Mouse (Mus musculus): ENCODE data around the gene Fbxl5. TPM values are rescaled to one million over a fixed set of nuclear protein-coding genes. Genes with fewer than 3 reads are reported as not detected.
A peak's percentile ranks its signal among the peaks of the same experiment; 100 is the strongest.

Gene Fbxl5
- polyA plus RNA-seq, 1 experiment from 2014 or later = 58.4 TPM

DNA sequence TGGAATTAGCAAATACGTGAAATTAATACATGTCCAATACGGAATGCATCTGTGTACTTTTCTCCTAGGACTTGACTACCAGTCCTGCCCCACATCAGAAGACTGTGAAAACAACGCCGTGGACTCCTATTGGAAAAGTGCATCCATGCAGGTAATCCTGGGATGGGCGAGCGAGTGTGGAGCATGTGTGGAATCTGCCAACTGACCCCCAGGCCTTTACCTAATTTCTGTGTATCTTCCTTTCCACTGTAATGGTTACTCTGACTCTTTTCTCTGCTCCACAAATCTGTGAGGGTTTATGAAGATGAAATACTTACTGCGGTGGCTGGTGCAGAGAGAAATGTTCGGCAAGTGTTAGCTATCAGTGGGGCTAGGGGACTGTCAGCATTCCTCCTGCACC is 761 bp upstream of the Fbxl5 start:
- H3K4me3 ChIP-seq = no peak overlapping the region
- H3K27me3 ChIP-seq (ENCODE audit: poor library complexity, severe bottlenecking) = no peaks in the 10 kb centered on the region
- no peaks in the 10 kb centered on the region for H3K9me3 ChIP-seq
- DNase-seq (ENCODE audit: extremely low spot score, low spot score) = no peak
- H3K36me3 ChIP-seq (replicated peaks) = no peaks in the 10 kb centered on the region
- no peak overlapping the region for H3K27ac ChIP-seq
- WGBS = 83% methylated on average over 8 of the region's 8 CpGs
- H3K4me1 ChIP-seq = peaks cover 5% of the 10 kb centered on the region; the same call in 1 of the 2 replicates

DNA sequence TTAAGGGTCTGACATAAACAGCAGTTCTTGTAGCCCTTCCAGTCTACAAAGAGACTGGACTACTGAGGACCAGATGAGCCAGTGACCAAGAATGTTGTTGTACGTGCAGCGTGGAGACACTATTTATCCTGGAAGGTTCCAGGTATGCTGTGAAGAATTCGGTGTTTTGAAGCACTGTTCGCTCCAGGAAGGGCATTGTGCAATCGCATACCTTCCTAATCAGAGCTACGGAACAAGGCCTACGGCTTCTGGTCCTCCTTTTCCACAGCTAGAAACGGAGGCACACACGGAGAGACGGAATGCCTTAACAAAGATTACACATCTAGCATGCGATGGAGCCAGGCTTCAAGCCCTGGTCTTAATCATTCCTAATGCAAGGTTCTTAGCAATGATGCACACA is 653 bp downstream of the Fbxl5 start:
- DNase-seq (ENCODE audit: extremely low spot score, low spot score) = no peak
- no peaks in the 10 kb centered on the region for H3K27me3 ChIP-seq (ENCODE audit: poor library complexity, severe bottlenecking)
- H3K36me3 ChIP-seq (replicated peaks) = no peaks in the 10 kb centered on the region
- WGBS = 94% methylated on average over 11 of the region's 11 CpGs
- no peak overlapping the region for H3K27ac ChIP-seq
- no peaks in the 10 kb centered on the region for H3K9me3 ChIP-seq
- peaks cover 5% of the 10 kb centered on the region; the same call in 1 of the 2 replicates for H3K4me1 ChIP-seq
- H3K4me3 ChIP-seq = no peak overlapping the region

DNA sequence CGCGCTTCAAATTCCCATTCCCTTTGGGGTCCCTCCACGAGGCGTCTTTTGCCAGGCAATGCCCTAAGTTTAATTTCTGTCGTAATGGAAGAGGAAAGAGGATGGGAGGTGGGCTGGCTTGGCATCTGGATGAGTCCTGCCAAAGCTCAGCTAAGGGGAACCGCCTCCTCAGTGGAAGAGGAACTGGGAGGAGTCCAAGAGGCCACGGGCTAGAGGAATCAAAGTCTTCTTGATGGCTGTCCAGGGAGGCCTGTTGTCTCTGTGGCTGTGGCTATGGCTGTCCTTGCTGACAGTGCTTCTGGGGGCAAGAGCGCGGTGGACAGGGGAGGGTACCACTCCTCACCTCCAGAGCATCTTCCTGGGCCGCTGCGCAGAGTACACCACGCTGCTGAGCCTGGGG is 2.7 kb downstream of the Fbxl5 start, which contains the start of gene Bst1:
Gene Bst1 (plus strand): TSS at position 191 of the 400 bp plus-strand sequence.
- no peak within 1 kb of the TSS for H3K4me3 ChIP-seq
- no peaks in the 10 kb centered on the region for H3K27me3 ChIP-seq (ENCODE audit: poor library complexity, severe bottlenecking)
- no peak within 1 kb of the TSS for H3K27ac ChIP-seq
- H3K36me3 ChIP-seq (replicated peaks) = no peaks in the 10 kb centered on the region
- no peak for DNase-seq (ENCODE audit: extremely low spot score, low spot score)
- H3K9me3 ChIP-seq = no peaks in the 10 kb centered on the region
- WGBS = 59% methylated on average over 12 of the region's 12 CpGs
- H3K4me1 ChIP-seq = peaks cover 5% of the 10 kb centered on the region; the same call in 1 of the 2 replicates

DNA sequence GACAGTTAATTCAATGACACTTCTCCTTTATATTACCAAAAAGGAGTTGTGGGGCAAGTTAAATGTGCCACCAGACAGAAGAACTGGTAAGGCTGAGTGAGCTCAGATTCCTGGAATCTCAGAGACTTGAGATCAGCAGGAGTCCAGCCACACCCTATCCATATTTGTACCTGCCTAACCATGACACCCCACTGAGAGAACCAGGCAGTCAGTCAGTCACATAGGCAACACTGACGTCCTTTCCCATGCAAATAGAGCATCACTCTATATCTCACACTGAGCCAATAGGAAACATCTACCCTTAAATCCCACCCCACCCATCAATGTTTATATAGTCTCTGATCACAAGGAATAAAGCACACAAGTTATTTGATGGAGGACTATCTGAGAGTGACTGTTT is 5.7 kb downstream of the Fbxl5 start:
- Histone ChIP-seq H3K4me3 (no peak overlapping the region), H3K27ac (no peak overlapping the region), H3K27me3 (ENCODE audit: poor library complexity, severe bottlenecking) (no peaks in the 10 kb centered on the region), H3K9me3 (no peaks in the 10 kb centered on the region), H3K36me3 (replicated peaks) (no peaks in the 10 kb centered on the region), H3K4me1 (peaks cover 10% of the 10 kb centered on the region)
- no peak for DNase-seq (ENCODE audit: extremely low spot score, low spot score)
- 64% methylated on average over 1 of the region's 1 CpGs for WGBS

DNA sequence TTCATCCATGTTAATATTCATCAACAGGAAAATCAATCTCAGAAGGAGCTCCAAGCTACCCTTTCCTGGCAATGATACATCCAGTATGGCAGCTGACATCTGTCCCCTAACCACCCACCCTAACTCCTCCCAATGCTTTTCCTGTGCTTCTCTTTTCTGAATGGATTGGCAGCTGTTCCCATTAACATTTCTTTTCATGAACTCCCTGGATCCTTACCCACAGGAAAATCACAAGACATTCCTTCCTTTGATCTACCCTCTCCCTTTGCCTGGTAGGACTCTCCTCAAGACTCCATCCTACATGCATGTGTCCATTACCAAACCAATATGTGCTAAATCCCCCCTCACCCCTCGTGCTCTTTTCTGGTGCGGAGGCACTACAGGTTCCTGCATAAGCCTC is 6.9 kb downstream of the Fbxl5 start:
- WGBS = 86% methylated on average over 2 of the region's 2 CpGs
- Histone ChIP-seq H3K27me3 (ENCODE audit: poor library complexity, severe bottlenecking) (no peaks in the 10 kb centered on the region), H3K27ac (no peak overlapping the region), H3K9me3 (no peaks in the 10 kb centered on the region), H3K4me3 (no peak overlapping the region), H3K36me3 (replicated peaks) (no peaks in the 10 kb centered on the region), H3K4me1 (peaks cover 10% of the 10 kb centered on the region)
- DNase-seq (ENCODE audit: extremely low spot score, low spot score) = no peak

DNA sequence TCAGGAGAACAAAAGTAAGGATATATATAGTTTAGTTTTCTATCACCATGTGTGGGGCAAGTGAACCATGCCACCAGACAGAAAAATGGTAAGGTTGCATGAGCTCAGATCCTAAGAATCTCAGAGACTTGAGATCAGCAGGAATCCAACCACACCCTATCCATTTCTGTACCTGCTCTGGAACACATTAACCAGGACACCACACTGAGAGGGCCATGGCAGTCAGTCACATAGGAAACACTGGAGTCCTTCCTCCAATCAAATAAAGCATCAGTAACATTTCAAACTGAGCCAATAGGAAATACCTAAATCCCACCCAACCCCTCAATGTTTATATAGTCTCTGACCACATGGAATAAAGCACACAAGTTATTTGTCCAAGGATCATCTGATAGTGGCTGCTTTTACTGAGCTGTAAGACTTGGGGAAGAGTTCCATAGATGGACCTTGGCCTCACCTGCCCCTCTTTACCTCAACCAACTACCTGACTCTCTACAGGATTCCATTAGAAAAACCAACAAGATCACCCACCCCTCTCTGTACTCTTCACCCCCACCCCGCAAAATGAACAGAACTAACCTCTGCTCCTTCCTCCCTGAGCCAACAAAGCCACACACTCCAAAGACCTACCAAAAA is 10.9 kb downstream of the Fbxl5 start:
- Histone ChIP-seq H3K27me3 (ENCODE audit: poor library complexity, severe bottlenecking) (peaks cover 12% of the 10 kb centered on the region), H3K4me3 (no peak overlapping the region), H3K4me1 (peaks cover 13% of the 10 kb centered on the region), H3K9me3 (no peaks in the 10 kb centered on the region), H3K36me3 (replicated peaks) (no peaks in the 10 kb centered on the region), H3K27ac (no peak overlapping the region)
- DNase-seq (ENCODE audit: extremely low spot score, low spot score) = no peak
- 91% methylated on average over 1 of the region's 1 CpGs for WGBS

DNA sequence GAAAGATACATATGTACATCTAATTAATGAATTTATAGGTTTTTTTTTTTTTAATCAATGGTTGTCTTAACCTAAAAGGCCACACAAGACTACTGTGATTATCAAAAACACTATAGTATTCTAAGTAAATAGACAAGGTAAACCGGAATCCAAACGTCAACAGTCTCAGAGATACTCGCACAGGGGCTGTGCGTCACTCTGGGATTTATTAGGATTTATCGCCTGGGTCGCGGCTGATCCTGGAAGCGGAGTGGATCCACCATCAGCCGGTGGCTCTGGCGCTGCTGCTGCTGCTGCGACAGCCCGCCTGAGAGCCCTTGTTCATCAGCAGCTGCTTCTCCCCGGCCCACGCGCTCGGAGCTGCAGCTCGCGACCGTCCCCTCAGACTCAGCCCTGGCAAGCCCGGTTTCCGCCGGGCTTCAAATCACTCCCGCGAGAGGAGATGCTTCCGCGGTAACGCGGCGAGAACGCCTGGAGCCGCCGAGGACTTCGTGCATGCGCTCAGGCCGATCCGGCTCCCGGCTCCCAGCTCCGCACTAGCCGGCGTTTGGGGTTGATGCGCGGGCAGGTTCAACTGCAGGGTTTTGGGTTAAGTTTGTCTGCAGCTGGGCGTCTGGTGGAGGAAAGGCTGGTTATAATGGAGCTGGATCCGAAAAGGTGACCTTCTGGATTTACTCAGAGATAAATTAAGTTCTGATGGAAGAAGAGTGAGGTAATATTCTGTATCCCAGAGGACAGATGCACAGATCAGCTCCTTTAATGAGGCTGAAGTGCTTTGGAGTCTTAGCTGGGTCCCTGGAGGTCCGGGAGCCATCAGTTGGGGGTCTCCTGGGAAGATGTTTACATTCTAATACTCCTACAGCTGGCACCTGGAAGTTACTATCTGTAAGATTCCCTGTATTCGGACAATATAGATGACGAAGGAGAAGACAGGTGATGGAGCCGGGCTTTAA is 13.4 kb downstream of the Fbxl5 start:
- DNase-seq (ENCODE audit: extremely low spot score, low spot score) = peak; percentile 85
- Histone ChIP-seq H3K27ac (peak overlapping the region; percentile 90), H3K27me3 (ENCODE audit: poor library complexity, severe bottlenecking) (peaks cover 12% of the 10 kb centered on the region), H3K4me3 (peak overlapping the region; percentile 59), H3K36me3 (replicated peaks) (no peaks in the 10 kb centered on the region), H3K4me1 (peaks cover 13% of the 10 kb centered on the region), H3K9me3 (no peaks in the 10 kb centered on the region)
- 4% methylated on average over 48 of the region's 48 CpGs for WGBS

DNA sequence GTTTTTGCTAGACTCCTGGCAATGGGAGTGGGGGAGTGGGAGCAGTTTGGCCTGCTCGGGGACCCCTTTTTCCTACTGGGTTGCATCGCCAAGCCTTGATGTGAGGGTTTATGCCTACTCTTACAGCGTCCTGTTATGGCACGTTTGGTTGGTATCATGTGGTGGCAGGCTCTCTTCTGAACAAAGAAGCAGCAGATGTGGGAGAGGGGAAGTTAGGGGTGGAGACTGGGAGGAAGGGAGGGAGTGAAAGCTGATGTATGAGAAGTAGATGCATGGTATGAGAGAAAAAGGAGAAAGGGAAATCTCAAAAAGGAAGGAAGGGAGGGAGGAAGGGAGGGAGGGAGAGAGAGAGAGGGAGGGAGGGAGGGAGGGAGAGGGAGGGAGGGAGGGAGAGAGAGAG is 14.5 kb downstream of the Fbxl5 start:
- Histone ChIP-seq H3K4me3 (no peak overlapping the region), H3K9me3 (no peaks in the 10 kb centered on the region), H3K27me3 (ENCODE audit: poor library complexity, severe bottlenecking) (peaks cover 12% of the 10 kb centered on the region), H3K4me1 (peaks cover 8% of the 10 kb centered on the region; the same call in 1 of the 2 replicates), H3K27ac (no peak overlapping the region), H3K36me3 (replicated peaks) (no peaks in the 10 kb centered on the region)
- whole genome bisulfite sequencing = 77% methylated on average over 4 of the region's 4 CpGs
- no peak for DNase-seq (ENCODE audit: extremely low spot score, low spot score)

DNA sequence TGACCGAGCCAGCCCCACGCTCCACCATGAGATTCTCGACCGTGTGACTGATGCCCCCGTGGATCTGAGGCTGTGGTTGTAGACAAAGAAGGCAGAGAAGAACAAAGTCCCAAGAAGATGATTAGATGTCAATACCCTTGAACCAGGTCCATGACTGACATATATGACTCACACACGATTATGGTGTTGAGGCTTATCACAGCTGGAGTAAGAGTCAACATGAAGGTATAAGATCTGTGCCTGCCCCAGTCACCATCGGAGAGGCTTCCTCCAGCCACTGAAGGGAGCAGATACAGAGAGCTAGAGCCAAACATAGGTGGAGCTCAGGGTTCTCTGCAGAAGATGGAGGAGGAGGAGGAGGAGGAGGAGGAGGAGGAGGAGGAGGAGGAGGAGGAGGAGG is 15.1 kb downstream of the Fbxl5 start:
- Histone ChIP-seq H3K4me1 (peaks cover 8% of the 10 kb centered on the region; the same call in 1 of the 2 replicates), H3K27me3 (ENCODE audit: poor library complexity, severe bottlenecking) (peaks cover 12% of the 10 kb centered on the region), H3K4me3 (no peak overlapping the region), H3K9me3 (no peaks in the 10 kb centered on the region), H3K27ac (no peak overlapping the region), H3K36me3 (replicated peaks) (no peaks in the 10 kb centered on the region)
- WGBS = 92% methylated on average over 7 of the region's 7 CpGs
- no peak for DNase-seq (ENCODE audit: extremely low spot score, low spot score)

DNA sequence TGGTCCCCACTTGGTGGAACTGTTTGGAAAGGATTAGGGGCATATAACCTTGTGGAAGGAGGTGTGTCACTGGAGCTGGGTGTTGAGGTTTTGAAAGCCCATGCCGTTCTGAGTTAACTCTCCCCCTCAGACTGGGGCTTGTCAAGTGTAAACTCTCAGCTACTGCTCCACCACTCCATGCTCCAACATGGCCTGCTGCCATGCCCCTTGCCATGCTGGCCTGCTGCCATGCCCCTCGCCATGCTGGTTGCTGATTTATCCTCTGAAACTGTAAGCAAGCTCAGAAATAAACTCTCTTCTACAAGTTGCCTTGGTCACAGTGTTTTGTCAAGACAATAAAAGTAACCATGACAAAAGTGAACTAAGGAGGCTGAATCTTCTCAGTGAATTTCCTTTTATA is 16.0 kb downstream of the Fbxl5 start:
- no peaks in the 10 kb centered on the region for H3K36me3 ChIP-seq (replicated peaks)
- DNase-seq (ENCODE audit: extremely low spot score, low spot score) = no peak
- no peak overlapping the region for H3K27ac ChIP-seq
- peaks cover 12% of the 10 kb centered on the region for H3K27me3 ChIP-seq (ENCODE audit: poor library complexity, severe bottlenecking)
- no peak overlapping the region for H3K4me3 ChIP-seq
- peaks cover 8% of the 10 kb centered on the region; the same call in 1 of the 2 replicates for H3K4me1 ChIP-seq
- H3K9me3 ChIP-seq = no peaks in the 10 kb centered on the region
- WGBS = 89% methylated on average over 2 of the region's 2 CpGs

DNA sequence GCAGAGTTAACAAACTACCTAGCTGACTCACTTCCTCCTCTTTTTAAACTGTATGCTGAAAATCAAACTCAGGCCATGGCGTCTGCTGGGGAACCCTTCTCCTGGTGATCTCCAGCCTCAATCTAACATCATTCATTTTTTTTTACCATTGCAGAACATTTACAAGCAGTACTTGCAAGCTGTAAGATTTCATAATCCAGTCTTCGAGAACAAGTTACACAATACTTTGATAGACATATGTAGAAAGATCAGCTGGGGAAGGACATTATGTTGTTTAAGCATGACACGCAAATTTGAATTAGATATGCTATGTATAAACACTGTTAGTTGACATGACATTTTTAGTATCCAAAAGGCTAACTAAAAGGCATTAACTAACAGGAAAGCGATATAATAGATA is 19.6 kb downstream of the Fbxl5 start:
- no peaks in the 10 kb centered on the region for H3K36me3 ChIP-seq (replicated peaks)
- H3K27ac ChIP-seq = no peak overlapping the region
- H3K4me1 ChIP-seq = no peaks in the 10 kb centered on the region
- DNase-seq (ENCODE audit: extremely low spot score, low spot score) = no peak
- no peak overlapping the region for H3K4me3 ChIP-seq
- peaks cover 6% of the 10 kb centered on the region for H3K27me3 ChIP-seq (ENCODE audit: poor library complexity, severe bottlenecking)
- no peaks in the 10 kb centered on the region for H3K9me3 ChIP-seq
- 92% methylated on average over 4 of the region's 4 CpGs for WGBS

DNA sequence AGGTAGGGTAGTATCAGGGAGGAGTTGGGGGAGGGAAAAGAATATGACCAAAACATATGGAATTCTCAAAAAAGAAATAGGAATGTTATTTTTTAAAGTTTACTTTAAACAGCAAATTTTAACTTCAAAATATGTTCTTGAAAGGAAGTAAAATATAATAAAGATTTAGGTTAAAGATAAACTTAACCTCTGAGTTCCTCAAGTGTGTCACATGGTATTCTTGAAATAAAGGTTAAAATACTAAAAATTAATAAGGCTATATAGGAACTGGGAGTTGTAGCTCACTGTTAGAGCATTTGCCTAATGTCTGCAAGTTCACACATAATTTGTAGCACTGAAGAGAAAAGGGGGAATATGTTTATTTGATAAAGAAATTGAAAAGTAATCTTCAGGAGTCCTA is 20.2 kb downstream of the Fbxl5 start:
- Histone ChIP-seq H3K4me3 (no peak overlapping the region), H3K27ac (no peak overlapping the region), H3K4me1 (no peaks in the 10 kb centered on the region), H3K9me3 (no peaks in the 10 kb centered on the region), H3K27me3 (ENCODE audit: poor library complexity, severe bottlenecking) (0 out of 2 replicates have a peak, but pooled peaks cover under 1% of the 10 kb centered on the region), H3K36me3 (replicated peaks) (no peaks in the 10 kb centered on the region)
- no peak for DNase-seq (ENCODE audit: extremely low spot score, low spot score)

DNA sequence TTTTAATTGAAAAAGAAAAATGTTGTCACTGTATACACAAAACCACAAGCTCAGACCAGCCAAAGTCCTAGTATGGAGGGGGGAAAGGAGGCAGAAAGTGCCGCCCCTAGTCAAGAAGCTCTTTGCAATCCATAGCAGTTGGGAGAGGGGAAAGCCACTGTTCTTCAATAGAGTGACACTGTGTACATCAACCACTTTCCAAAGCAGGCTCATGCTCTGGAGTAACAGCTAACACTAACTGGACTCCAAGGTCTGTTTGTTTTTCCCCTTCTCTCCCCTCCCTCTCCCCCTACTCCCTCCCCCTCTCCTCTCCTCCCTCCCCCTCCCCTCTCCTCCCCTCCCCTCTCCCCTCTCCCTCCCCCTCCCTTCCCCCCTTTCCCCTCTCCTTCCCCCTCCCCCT is 20.7 kb downstream of the Fbxl5 start:
- no peak overlapping the region for H3K4me3 ChIP-seq
- no peaks in the 10 kb centered on the region for H3K9me3 ChIP-seq
- H3K27me3 ChIP-seq (ENCODE audit: poor library complexity, severe bottlenecking) = no peaks in the 10 kb centered on the region
- 77% methylated on average over 1 of the region's 1 CpGs for WGBS
- no peaks in the 10 kb centered on the region for H3K4me1 ChIP-seq
- no peaks in the 10 kb centered on the region for H3K36me3 ChIP-seq (replicated peaks)
- DNase-seq (ENCODE audit: extremely low spot score, low spot score) = no peak
- no peak overlapping the region for H3K27ac ChIP-seq

All from forebrain, embryonic 10.5 days (tissue).